Mouse (Mus musculus): Measurements from ENCODE around the gene Ugt1a6a. TPM values are rescaled to one million over a fixed set of nuclear protein-coding genes. Genes with fewer than 3 reads are reported as not detected.
"Not testable (repeated sequence)": the region's sequence is repeated elsewhere in the genome, so short reads cannot be mapped to it uniquely, and the experiment has no call there.

The Ugt1a6a gene
- total RNA-seq, 1 experiment = not detected

DNA sequence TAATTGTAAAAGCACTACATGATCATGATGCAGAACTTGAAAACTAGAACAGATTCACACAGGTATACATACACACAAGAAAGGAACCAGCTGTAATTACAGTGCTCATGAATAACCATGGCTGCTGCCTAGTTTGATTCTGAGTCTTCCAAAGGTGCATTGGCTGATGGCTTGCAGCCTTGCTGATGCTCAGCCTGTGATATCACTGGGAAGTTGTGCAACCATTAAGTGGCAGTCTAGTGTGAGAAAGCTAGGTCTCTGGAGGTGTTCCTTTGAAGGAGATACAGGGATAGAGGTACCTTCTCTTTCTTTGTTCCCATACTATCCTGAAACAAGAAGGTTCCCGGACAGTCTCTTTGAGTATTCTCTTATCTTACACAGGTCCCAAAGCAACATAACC is 84.4 kb downstream of the Ugt1a6a start:
- Histone ChIP-seq H3K9ac (ENCODE audit: insufficient read depth, low read depth, low read length, poor library complexity, severe bottlenecking) (no peak overlapping the region), H3K4me3 (ENCODE audit: insufficient read depth in 1 of 2, low read depth in 1 of 2, low read length in 2 of 2, poor library complexity in 1 of 2, severe bottlenecking in 1 of 2) (no peak overlapping the region), H3K36me3 (ENCODE audit: control insufficient read depth, insufficient read depth, low read length, poor library complexity, severe bottlenecking) (no peaks in the 10 kb centered on the region), H3K27ac (ENCODE audit: insufficient read depth, low read depth, low read length, poor library complexity, severe bottlenecking) (no peak overlapping the region), H3K9me3 (ENCODE audit: control insufficient read depth, insufficient read depth, low read depth, low read length) (no peaks in the 10 kb centered on the region), H3K4me1 (ENCODE audit: control insufficient read depth in 2 of 2, insufficient read depth in 2 of 2, low read length in 2 of 2, poor library complexity in 1 of 2) (no peaks in the 10 kb centered on the region)
- no peak for DNase-seq (ENCODE audit: low read depth, low spot score)
- in situ Hi-C loops (cut with MboI; ENCODE audit: low sequenced_read_pairs in 2 of 2, unreplicated experiment in 2 of 2) = no loop called here
- TF ChIP-seq CHD2 (IDR thresholded peaks at IDR 0.05; ENCODE audit: low read depth, low read length) (no peak), MAFK (IDR thresholded peaks at IDR 0.05; ENCODE audit: insufficient read depth, low read depth, low read length) (no peak), HCFC1 (IDR thresholded peaks at IDR 0.05; ENCODE audit: borderline replicate concordance, insufficient read depth, low read length) (no peak), ZNF384 (IDR thresholded peaks at IDR 0.05; ENCODE audit: low read depth, low read length) (no peak), ZC3H11A (IDR thresholded peaks at IDR 0.05; ENCODE audit: borderline replicate concordance, low read depth, low read length) (no peak)

DNA sequence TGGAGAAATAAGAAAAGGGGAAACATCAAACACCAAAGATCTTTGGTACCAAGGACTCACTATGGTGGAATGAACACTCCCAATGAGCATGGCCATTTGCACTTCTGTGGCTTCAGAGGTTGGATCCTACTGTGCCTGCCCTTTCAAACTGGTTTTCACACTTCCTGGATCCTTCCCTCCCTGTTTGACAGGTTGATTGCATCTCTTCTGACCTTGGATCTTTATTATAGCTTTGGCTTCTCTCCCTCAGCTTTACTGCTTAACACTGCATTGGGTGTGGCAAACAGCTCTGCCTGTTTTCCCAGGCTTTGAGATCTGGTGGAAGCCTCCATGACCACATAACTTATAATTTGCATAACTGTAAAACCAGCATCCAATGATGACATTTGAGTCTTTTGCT is 85.7 kb downstream of the Ugt1a6a start:
- no peak for TF ChIP-seq ZNF384 (IDR thresholded peaks at IDR 0.05; ENCODE audit: low read depth, low read length)
- no peak for TF ChIP-seq HCFC1 (IDR thresholded peaks at IDR 0.05; ENCODE audit: borderline replicate concordance, insufficient read depth, low read length)
- TF ChIP-seq MAFK (IDR thresholded peaks at IDR 0.05; ENCODE audit: insufficient read depth, low read depth, low read length) = no peak
- no peak for TF ChIP-seq CHD2 (IDR thresholded peaks at IDR 0.05; ENCODE audit: low read depth, low read length)
- TF ChIP-seq ZC3H11A (IDR thresholded peaks at IDR 0.05; ENCODE audit: borderline replicate concordance, low read depth, low read length) = no peak
- in situ Hi-C loops (cut with MboI; ENCODE audit: low sequenced_read_pairs in 2 of 2, unreplicated experiment in 2 of 2) = no loop called here
- Histone ChIP-seq H3K27ac (ENCODE audit: insufficient read depth, low read depth, low read length, poor library complexity, severe bottlenecking) (no peak overlapping the region), H3K4me3 (ENCODE audit: insufficient read depth in 1 of 2, low read depth in 1 of 2, low read length in 2 of 2, poor library complexity in 1 of 2, severe bottlenecking in 1 of 2) (no peak overlapping the region), H3K4me1 (ENCODE audit: control insufficient read depth in 2 of 2, insufficient read depth in 2 of 2, low read length in 2 of 2, poor library complexity in 1 of 2) (no peaks in the 10 kb centered on the region), H3K9ac (ENCODE audit: insufficient read depth, low read depth, low read length, poor library complexity, severe bottlenecking) (no peak overlapping the region), H3K36me3 (ENCODE audit: control insufficient read depth, insufficient read depth, low read length, poor library complexity, severe bottlenecking) (no peaks in the 10 kb centered on the region), H3K9me3 (ENCODE audit: control insufficient read depth, insufficient read depth, low read depth, low read length) (no peaks in the 10 kb centered on the region)
- DNase-seq (ENCODE audit: low read depth, low spot score) = no peak

DNA sequence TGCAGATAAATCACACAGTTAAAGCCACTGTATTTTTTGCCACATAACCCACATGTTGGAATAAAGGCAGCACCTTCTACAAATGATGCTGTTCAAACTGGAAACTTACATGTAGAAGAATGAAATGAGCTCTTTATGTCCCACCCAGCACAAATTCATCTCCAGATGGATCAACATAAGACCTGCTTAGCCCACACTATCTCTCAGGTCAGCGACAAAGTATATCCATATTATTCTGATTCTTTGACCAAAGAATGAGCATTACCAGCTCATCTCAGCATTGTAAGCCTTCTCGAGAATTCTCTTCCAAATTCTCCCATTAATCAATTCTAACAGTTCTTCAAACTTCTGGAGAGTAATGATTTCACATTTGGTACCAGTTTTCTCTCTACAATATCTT is 87.6 kb downstream of the Ugt1a6a start:
- Histone ChIP-seq H3K27ac (ENCODE audit: insufficient read depth, low read depth, low read length, poor library complexity, severe bottlenecking) (no peak overlapping the region), H3K9ac (ENCODE audit: insufficient read depth, low read depth, low read length, poor library complexity, severe bottlenecking) (no peak overlapping the region), H3K4me1 (ENCODE audit: control insufficient read depth in 2 of 2, insufficient read depth in 2 of 2, low read length in 2 of 2, poor library complexity in 1 of 2) (no peaks in the 10 kb centered on the region), H3K4me3 (ENCODE audit: insufficient read depth in 1 of 2, low read depth in 1 of 2, low read length in 2 of 2, poor library complexity in 1 of 2, severe bottlenecking in 1 of 2) (no peak overlapping the region), H3K9me3 (ENCODE audit: control insufficient read depth, insufficient read depth, low read depth, low read length) (no peaks in the 10 kb centered on the region), H3K36me3 (ENCODE audit: control insufficient read depth, insufficient read depth, low read length, poor library complexity, severe bottlenecking) (no peaks in the 10 kb centered on the region)
- TF ChIP-seq CHD2 (IDR thresholded peaks at IDR 0.05; ENCODE audit: low read depth, low read length) (no peak), MAFK (IDR thresholded peaks at IDR 0.05; ENCODE audit: insufficient read depth, low read depth, low read length) (no peak), HCFC1 (IDR thresholded peaks at IDR 0.05; ENCODE audit: borderline replicate concordance, insufficient read depth, low read length) (no peak), ZNF384 (IDR thresholded peaks at IDR 0.05; ENCODE audit: low read depth, low read length) (no peak), ZC3H11A (IDR thresholded peaks at IDR 0.05; ENCODE audit: borderline replicate concordance, low read depth, low read length) (no peak)
- DNase-seq (ENCODE audit: low read depth, low spot score) = no peak
- in situ Hi-C loops (cut with MboI; ENCODE audit: low sequenced_read_pairs in 2 of 2, unreplicated experiment in 2 of 2) = no loop called here

DNA sequence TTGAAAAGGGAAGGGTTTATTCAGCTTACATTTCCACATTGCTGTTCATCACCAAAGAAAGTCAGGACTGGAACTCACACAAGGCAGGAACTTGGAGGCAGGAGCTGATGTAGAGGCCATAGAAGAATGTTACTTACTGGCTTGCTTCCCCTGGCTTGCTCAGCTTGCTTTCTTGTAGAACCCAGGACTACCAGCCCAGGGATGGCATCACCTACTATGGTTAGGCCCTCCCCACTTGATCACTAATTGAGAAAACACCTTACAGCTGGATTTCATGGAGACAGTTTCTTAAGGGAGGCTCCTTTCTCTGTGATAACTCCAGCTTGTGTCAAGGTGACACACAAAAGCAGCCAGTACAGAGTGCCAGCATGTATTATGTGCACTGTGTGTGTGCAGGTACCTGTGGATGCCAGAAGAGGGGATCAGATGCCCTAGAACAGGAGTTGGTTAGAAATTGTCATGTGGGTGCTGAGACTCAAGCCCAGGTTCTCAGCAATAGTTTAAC is 88.5 kb downstream of the Ugt1a6a start:
- H3K9ac ChIP-seq (ENCODE audit: insufficient read depth, low read depth, low read length, poor library complexity, severe bottlenecking); H3K9me3 ChIP-seq (ENCODE audit: control insufficient read depth, insufficient read depth, low read depth, low read length); H3K4me1 ChIP-seq (ENCODE audit: control insufficient read depth in 2 of 2, insufficient read depth in 2 of 2, low read length in 2 of 2, poor library complexity in 1 of 2); in situ Hi-C loops (cut with MboI; ENCODE audit: low sequenced_read_pairs in 2 of 2, unreplicated experiment in 2 of 2); DNase-seq (ENCODE audit: low read depth, low spot score); H3K36me3 ChIP-seq (ENCODE audit: control insufficient read depth, insufficient read depth, low read length, poor library complexity, severe bottlenecking); H3K4me3 ChIP-seq (ENCODE audit: insufficient read depth in 1 of 2, low read depth in 1 of 2, low read length in 2 of 2, poor library complexity in 1 of 2, severe bottlenecking in 1 of 2); H3K27ac ChIP-seq (ENCODE audit: insufficient read depth, low read depth, low read length, poor library complexity, severe bottlenecking): not testable (repeated sequence)

DNA sequence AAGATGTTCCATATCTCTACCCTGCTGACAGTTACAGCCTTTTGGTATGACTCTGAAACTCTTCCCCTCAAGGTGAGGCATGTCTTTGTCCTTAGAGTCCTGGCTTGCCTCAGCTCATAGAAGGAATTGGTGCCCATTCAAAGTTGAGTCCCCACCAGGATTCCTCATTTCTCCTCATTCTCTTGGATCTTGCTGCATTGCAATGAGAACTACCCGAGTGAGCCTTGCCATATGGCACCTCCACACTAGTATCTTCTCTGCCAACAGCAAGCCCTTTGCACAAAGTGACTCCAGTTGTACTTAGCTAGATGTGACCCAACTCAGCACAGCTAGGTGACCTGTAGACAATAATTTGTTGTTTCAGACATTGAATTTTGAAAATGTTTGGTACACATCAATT is 89.0 kb downstream of the Ugt1a6a start:
- no peaks in the 10 kb centered on the region for H3K36me3 ChIP-seq (ENCODE audit: control insufficient read depth, insufficient read depth, low read length, poor library complexity, severe bottlenecking)
- H3K4me1 ChIP-seq (ENCODE audit: control insufficient read depth in 2 of 2, insufficient read depth in 2 of 2, low read length in 2 of 2, poor library complexity in 1 of 2) = no peaks in the 10 kb centered on the region
- no peak overlapping the region for H3K27ac ChIP-seq (ENCODE audit: insufficient read depth, low read depth, low read length, poor library complexity, severe bottlenecking)
- no peak for TF ChIP-seq ZNF384 (IDR thresholded peaks at IDR 0.05; ENCODE audit: low read depth, low read length)
- no peak for TF ChIP-seq ZC3H11A (IDR thresholded peaks at IDR 0.05; ENCODE audit: borderline replicate concordance, low read depth, low read length)
- no peak for TF ChIP-seq HCFC1 (IDR thresholded peaks at IDR 0.05; ENCODE audit: borderline replicate concordance, insufficient read depth, low read length)
- TF ChIP-seq MAFK (IDR thresholded peaks at IDR 0.05; ENCODE audit: insufficient read depth, low read depth, low read length) = no peak
- TF ChIP-seq CHD2 (IDR thresholded peaks at IDR 0.05; ENCODE audit: low read depth, low read length) = no peak
- DNase-seq (ENCODE audit: low read depth, low spot score) = no peak
- H3K9ac ChIP-seq (ENCODE audit: insufficient read depth, low read depth, low read length, poor library complexity, severe bottlenecking) = no peak overlapping the region
- in situ Hi-C loops (cut with MboI; ENCODE audit: low sequenced_read_pairs in 2 of 2, unreplicated experiment in 2 of 2) = no loop called here
- H3K9me3 ChIP-seq (ENCODE audit: control insufficient read depth, insufficient read depth, low read depth, low read length) = no peaks in the 10 kb centered on the region
- H3K4me3 ChIP-seq (ENCODE audit: insufficient read depth in 1 of 2, low read depth in 1 of 2, low read length in 2 of 2, poor library complexity in 1 of 2, severe bottlenecking in 1 of 2) = no peak overlapping the region

Measured in ES-E14 (cell line).